Mouse (Mus musculus) neural tube, embryonic 15.5 days (tissue): ENCODE measurements around the gene Myo9b. TPM values are rescaled to one million over a fixed set of nuclear protein-coding genes. Genes with fewer than 3 reads are reported as not detected.

Source experiments
- ATAC-seq: fragments of 200-750 bp; cut with Nextera tagmentation; 2 replicates; pipeline ENCODE4 v1.8.0; 2017; ENCODE audit warnings: mild to moderate bottlenecking, moderate TSS enrichment, moderate library complexity; ENCODE audit not compliant: low FRiP score
- H3K27ac ChIP-seq: fragments of 300-500 bp; sonication (generic); replicated peaks from 2 replicates; pipeline ENCODE4 v1.5.1; 2015; ENCODE audit warnings: mild to moderate bottlenecking, inconsistent platforms
- H3K27me3 ChIP-seq: fragments of 300-500 bp; sonication (generic); replicated peaks from 2 replicates; pipeline ENCODE4 v1.6.1; 2015; ENCODE audit warnings: inconsistent platforms
- H3K36me3 ChIP-seq: fragments of 300-500 bp; sonication (generic); 2 replicates; pipeline ENCODE4 v1.6.1; 2015; ENCODE audit warnings: inconsistent platforms
- H3K4me1 ChIP-seq: fragments of 300-500 bp; sonication (generic); 2 replicates; pipeline ENCODE4 v1.6.1; 2015; ENCODE audit warnings: inconsistent platforms
- H3K4me2 ChIP-seq: fragments of 300-500 bp; sonication (generic); 2 replicates; pipeline ENCODE4 v1.6.1; 2015; ENCODE audit warnings: inconsistent platforms, mild to moderate bottlenecking, moderate library complexity
- H3K4me3 ChIP-seq: fragments of 300-500 bp; sonication (generic); replicated peaks from 2 replicates; pipeline ENCODE4 v1.5.1; 2015; ENCODE audit warnings: mild to moderate bottlenecking, inconsistent platforms
- H3K9ac ChIP-seq: fragments of 300-500 bp; sonication (generic); replicated peaks from 2 replicates; pipeline ENCODE4 v1.6.1; 2015; ENCODE audit warnings: mild to moderate bottlenecking, inconsistent platforms
- H3K9me3 ChIP-seq: fragments of 300-500 bp; sonication (generic); replicated peaks from 2 replicates; pipeline ENCODE4 v1.6.1; 2016; ENCODE audit warnings: inconsistent platforms
- WGBS: fragments of 180-500 bp; shearing (Covaris S2); methylation state at CpG from one replicate; pipeline ENCODE4 v1.1.7; 2015; ENCODE audit warnings: mixed read lengths; 5-methylcytosine and 5-hydroxymethylcytosine counted together
- polyA plus RNA-seq: library from polyadenylated mRNA; unstranded; fragments of >200 nt; fragmentation: Nextera tagmentation; extraction: Ambion mirVana; gene quantifications from 2 replicates; pipeline ENCODE4 v1.2.1, GENCODE M21; 2015

Myo9b gene
- polyA plus RNA-seq, 1 experiment from 2014 or later: 14.9 TPM

DNA sequence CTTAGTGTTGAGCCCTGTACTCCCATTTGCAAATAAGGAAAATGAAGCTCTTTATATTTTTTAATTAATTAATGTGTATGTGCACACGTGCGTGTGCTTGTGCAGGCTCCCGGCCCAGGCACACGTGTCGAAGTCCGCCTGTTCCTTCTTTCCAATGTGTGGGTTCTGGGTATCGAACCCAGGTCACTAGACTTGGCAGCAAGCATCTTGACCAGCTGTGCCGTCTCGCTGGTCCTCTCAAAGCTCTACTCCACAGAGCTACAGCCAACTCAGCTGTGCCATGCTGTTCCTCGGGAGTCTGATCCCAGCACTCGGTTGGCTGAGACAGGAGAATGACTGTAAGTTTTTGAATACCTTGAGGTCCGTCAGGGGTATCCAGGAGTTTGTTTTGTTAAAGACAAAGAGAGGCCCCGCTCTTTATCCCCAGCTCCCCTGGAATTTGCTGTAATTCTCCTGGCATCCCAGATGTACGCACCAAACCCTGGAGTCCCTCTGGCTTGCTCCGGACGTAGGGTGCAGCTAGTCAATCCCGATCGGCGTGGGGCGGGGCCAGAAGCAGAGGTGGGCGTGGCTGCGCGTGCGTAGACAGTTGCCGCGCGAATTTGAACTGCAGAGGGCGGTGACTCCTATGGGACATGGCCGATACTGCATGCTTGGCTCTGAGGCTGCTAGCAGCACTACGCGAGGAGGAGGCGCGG is 133.0 kb downstream of the Myo9b start, which contains the start of gene Ankle1:
Gene Ankle1 (plus strand): TSS at position 610 of the 698 bp plus-strand sequence.
- Histone ChIP-seq H3K4me2 (peak within 1 kb of the TSS; percentile 90), H3K36me3 (peaks cover 6% of the 10 kb centered on the region; the same call in 1 of the 2 replicates), H3K4me3 (peak within 1 kb of the TSS; percentile 46), H3K9me3 (no peaks in the 10 kb centered on the region), H3K4me1 (peaks cover 15% of the 10 kb centered on the region), H3K27ac (no peak within 1 kb of the TSS; the same call in 1 of the 2 replicates), H3K27me3 (no peaks in the 10 kb centered on the region), H3K9ac (no peak within 1 kb of the TSS; the same call in 1 of the 2 replicates)
- peak; percentile 90 for ATAC-seq
- WGBS: 16% methylated on average over 33 of the region's 33 CpGs

DNA sequence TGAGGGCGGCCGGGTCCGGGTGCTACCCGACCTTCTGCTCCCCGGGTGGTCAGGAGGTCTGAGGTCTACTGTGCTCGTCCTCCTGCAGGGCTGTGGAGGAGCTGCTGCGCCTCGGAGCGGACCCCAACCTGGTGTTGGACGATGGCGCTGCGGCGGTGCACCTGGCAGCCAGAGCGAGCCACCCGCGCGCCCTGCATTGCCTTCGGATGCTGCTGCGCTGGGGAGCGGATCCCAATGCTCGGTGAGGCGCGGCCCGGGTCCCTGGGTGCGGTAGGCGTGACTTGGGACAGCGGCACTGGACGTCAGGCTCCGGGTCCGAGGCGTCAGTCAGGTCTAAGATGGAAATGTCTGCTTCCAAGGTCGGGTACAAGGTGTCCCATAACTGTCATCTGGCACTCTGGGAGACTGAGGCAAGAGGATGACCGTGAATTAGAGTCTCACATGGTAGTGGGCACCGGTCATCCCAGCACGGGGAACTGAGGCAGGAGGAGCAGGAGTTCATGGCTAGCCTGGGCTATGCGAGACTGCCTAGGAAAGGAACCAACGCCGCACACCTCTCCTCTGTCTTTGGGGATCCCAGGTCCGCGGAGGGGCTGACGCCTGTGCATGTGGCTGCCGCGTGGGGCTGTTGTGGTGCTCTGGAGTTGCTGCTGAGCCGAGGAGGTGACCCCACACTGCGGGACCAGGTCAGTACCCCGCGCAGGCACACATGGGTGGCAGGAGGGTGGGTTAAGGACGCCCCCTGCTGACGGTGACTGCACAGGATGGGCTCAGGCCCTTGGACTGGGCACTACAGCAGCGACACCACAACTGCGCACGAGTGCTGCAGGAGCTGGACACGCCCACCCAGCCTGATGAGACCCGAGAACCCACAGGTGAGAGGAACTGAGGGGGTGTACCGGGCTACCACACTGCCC is 133.8 kb downstream of the Myo9b start:
- Histone ChIP-seq H3K27me3 (no peaks in the 10 kb centered on the region), H3K4me2 (peak overlapping the region; percentile 90), H3K4me3 (peak overlapping the region; percentile 46), H3K9ac (no peak overlapping the region; the same call in 1 of the 2 replicates), H3K9me3 (no peaks in the 10 kb centered on the region), H3K36me3 (peaks cover 6% of the 10 kb centered on the region; the same call in 1 of the 2 replicates), H3K27ac (no peak overlapping the region), H3K4me1 (peaks cover 15% of the 10 kb centered on the region)
- peak; percentile 34 for ATAC-seq
- WGBS: under 1% methylated on average over 55 of the region's 55 CpGs

DNA sequence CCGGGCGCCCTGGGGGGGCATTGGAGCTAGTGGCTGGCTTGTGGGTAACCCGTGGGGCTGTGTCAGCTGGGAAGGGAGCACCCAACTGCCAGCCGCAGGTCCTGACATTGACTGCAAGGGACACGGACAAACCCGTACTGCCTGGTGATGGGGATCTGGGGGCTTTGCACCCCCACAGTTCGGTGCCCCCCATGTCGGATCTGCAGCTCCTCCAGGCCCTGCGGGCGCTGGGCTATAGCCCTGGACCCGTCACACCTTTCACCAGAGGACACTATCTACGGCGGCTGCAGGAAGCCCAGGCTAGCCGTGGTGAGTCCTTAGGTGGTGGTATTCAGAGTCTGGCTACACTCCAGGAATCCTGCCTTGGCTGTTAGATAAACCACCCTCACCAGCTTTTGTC is 134.9 kb downstream of the Myo9b start:
- Histone ChIP-seq H3K27ac (no peak overlapping the region), H3K4me1 (peaks cover 15% of the 10 kb centered on the region), H3K4me2 (0 out of 2 replicates have a peak overlapping the region, but pooled peaks have one; percentile 9), H3K9ac (no peak overlapping the region), H3K36me3 (peaks cover 6% of the 10 kb centered on the region; the same call in 1 of the 2 replicates), H3K27me3 (no peaks in the 10 kb centered on the region), H3K9me3 (no peaks in the 10 kb centered on the region), H3K4me3 (no peak overlapping the region)
- 93% methylated on average over 14 of the region's 14 CpGs for WGBS
- ATAC-seq: no peak

GRCm38 (mm10) chr8:71408231-71408630 is 135.7 kb downstream of the Myo9b start:
- Histone ChIP-seq H3K4me1 (peaks cover 15% of the 10 kb centered on the region), H3K9ac (no peak overlapping the region), H3K27me3 (no peaks in the 10 kb centered on the region), H3K36me3 (peaks cover 2% of the 10 kb centered on the region; the same call in 1 of the 2 replicates), H3K4me3 (no peak overlapping the region), H3K9me3 (no peaks in the 10 kb centered on the region), H3K4me2 (no peak overlapping the region), H3K27ac (no peak overlapping the region)
- WGBS: 98% methylated on average over 4 of the region's 4 CpGs
- no peak for ATAC-seq

Other genes with a start within 250 kb of the Myo9b start
- gene Haus8, start 220 bp downstream of the Myo9b start, polyA plus RNA-seq: 68.5 and 72.0 TPM in 2 replicates
- 121 and 122 TPM in 2 replicates for gene Use1, start 94.1 kb downstream of the Myo9b start, polyA plus RNA-seq
- 5.6 and 9.2 TPM in 2 replicates for gene Ocel1, start 98.6 kb downstream of the Myo9b start, polyA plus RNA-seq
- 28.6 and 34.9 TPM in 2 replicates for gene Nr2f6, start 109.2 kb downstream of the Myo9b start, polyA plus RNA-seq
- 7.0 and 9.8 TPM in 2 replicates for gene Ushbp1, start 123.1 kb downstream of the Myo9b start, polyA plus RNA-seq
- 96.0 and 96.1 TPM in 2 replicates for gene Babam1, start 124.1 kb downstream of the Myo9b start, polyA plus RNA-seq
- 7.0 and 16.4 TPM in 2 replicates for gene Ankle1, start 133.3 kb downstream of the Myo9b start, polyA plus RNA-seq
- gene Abhd8, start 190.9 kb downstream of the Myo9b start, polyA plus RNA-seq: 160 and 192 TPM in 2 replicates
- 181 and 182 TPM in 2 replicates for gene Mrpl34, start 192.2 kb downstream of the Myo9b start, polyA plus RNA-seq
- gene Dda1, start 196.5 kb downstream of the Myo9b start, polyA plus RNA-seq: 223 and 252 TPM in 2 replicates
- 5.7 and 6.8 TPM in 2 replicates for gene Ano8, start 213.2 kb downstream of the Myo9b start, polyA plus RNA-seq
- 15.4 and 17.1 TPM in 2 replicates for gene Gtpbp3, start 215.4 kb downstream of the Myo9b start, polyA plus RNA-seq
- 9.5 and 21.1 TPM in 2 replicates for gene Plvap, start 239.0 kb downstream of the Myo9b start, polyA plus RNA-seq